Mouse (Mus musculus): Measurements from ENCODE around the gene Brms1l. TPM values are rescaled to one million over a fixed set of nuclear protein-coding genes. Genes with fewer than 3 reads are reported as not detected.

Brms1l gene
- polyA plus RNA-seq, 1 experiment: not detected

DNA sequence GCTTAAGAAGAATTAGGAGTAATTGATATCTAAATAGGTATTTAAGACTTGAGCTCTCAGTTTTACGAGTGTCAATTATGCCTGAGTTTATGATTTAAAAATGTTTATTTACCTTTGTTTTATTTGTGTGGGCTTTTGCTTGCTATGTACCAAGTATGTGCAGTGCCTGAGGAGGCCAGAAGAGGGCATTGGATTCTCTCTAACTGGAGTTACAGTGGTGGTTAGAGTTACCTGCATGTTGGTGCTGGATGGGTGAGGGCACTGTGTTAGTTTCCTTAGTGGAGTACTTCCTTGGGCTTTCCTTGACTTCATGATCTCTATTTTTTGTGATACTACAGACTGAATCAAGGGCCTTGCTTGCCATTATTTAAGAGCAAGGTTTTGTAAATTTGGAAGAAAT lies 10.6 kb downstream of the Brms1l start:
- Histone ChIP-seq H3K27ac (ENCODE audit: insufficient read depth, low read depth, low read length) (no peak overlapping the region), H3K4me1 (ENCODE audit: control insufficient read depth, insufficient read depth, low read length) (no peaks in the 10 kb centered on the region), H3K4me3 (ENCODE audit: insufficient read depth, low read depth, low read length) (no peak overlapping the region)
- WGBS: 61% methylated on average over 1 of the region's 1 CpGs
- TF ChIP-seq POLR2A (IDR thresholded peaks at IDR 0.05; ENCODE audit: insufficient read depth, low read depth, low read length) (no peak), CTCF (IDR thresholded peaks at IDR 0.05; ENCODE audit: insufficient read depth, low read depth, low read length) (no peak)

DNA sequence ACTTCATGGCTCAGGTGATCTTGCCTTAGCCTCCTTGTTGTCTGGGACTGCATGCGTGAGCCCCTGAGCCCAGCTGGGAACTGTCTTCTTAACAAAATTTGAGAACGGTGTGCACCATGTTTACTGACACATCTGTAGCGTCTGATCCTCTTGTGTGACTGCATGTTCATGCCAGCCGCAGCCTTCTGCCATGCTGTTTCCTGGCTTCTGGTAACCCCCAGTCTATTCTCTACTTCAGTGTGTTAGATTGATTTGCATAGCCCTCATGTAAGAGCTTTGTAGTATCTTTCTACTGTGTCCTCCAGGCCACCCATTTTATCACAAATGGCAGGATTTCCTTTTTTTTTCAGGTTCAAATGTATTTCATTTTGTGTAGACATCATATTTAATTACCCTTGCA lies 11.7 kb downstream of the Brms1l start:
- 98% methylated on average over 4 of the region's 4 CpGs for WGBS
- Histone ChIP-seq H3K27ac (ENCODE audit: insufficient read depth, low read depth, low read length) (no peak overlapping the region), H3K4me3 (ENCODE audit: insufficient read depth, low read depth, low read length) (no peak overlapping the region), H3K4me1 (ENCODE audit: control insufficient read depth, insufficient read depth, low read length) (no peaks in the 10 kb centered on the region)
- TF ChIP-seq CTCF (IDR thresholded peaks at IDR 0.05; ENCODE audit: insufficient read depth, low read depth, low read length) (no peak), POLR2A (IDR thresholded peaks at IDR 0.05; ENCODE audit: insufficient read depth, low read depth, low read length) (no peak)

DNA sequence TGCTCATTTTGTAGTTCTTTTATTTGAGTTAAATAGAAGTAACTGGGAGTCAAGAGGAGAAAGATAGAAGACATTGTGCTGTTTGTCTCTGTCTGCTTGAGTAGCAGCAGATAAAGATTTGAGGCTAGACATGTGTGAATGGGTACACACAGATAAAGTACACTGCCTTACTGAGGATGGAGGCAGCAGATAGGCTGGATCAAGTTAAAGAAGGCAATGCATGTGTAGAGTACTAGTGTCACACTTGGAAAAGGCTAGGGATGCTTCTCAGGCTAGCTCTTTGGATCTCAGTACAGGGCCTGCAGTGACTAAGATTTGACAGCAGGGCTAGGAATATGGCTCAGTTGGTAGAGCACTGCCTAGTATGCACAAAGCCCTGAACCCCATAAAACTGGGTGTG lies 14.5 kb downstream of the Brms1l start:
- TF ChIP-seq CTCF (IDR thresholded peaks at IDR 0.05; ENCODE audit: insufficient read depth, low read depth, low read length) (no peak), POLR2A (IDR thresholded peaks at IDR 0.05; ENCODE audit: insufficient read depth, low read depth, low read length) (no peak)
- Histone ChIP-seq H3K4me3 (ENCODE audit: insufficient read depth, low read depth, low read length) (no peak overlapping the region), H3K4me1 (ENCODE audit: control insufficient read depth, insufficient read depth, low read length) (no peaks in the 10 kb centered on the region), H3K27ac (ENCODE audit: insufficient read depth, low read depth, low read length) (no peak overlapping the region)

DNA sequence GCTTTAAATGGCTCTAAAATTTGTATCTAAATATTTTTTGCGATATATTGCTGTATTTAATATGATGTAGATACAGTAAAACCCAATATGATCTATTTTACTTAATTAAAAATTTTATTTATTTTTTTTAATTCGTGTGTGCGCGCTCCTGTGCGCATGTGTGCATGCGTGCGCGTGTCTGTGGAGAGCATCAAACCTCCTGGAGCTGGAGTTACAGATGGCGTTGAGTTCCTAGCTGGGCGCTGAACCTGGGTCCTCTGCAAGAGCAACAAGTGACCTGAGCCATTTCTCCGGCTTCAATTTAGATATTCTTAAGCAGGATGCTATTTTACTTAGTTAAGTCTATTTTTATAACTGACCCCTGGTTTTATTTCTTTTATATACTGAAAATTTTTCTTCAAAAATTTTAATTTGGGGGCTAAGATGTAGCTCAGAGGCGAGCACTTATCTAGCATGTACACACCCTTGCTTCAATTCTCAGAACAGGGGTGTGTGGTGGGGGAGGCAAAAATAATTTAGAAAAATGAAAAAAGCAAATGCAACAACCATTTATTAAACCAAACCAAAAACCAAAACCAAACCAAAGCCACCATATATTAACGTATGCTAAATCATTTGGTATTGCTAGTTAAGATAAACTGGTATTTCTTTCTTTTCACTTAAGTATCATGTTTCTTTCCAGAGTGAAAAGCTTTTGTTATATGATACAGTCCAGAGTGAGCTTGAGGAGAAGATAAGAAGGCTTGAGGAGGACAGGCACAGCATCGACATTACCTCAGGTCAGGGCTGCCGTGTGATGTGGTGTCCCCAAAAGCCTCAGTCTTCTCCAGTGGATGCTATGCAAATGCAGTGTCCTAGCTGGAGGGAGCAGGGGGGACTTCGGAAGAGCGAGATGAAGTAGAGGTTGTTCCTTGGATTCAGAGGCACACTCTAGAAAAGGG lies 23.6 kb downstream of the Brms1l start:
- 96% methylated on average over 17 of the region's 17 CpGs for WGBS
- Histone ChIP-seq H3K27ac (ENCODE audit: insufficient read depth, low read depth, low read length) (no peak overlapping the region), H3K4me1 (ENCODE audit: control insufficient read depth, insufficient read depth, low read length) (no peaks in the 10 kb centered on the region), H3K4me3 (ENCODE audit: insufficient read depth, low read depth, low read length) (no peak overlapping the region)
- TF ChIP-seq CTCF (IDR thresholded peaks at IDR 0.05; ENCODE audit: insufficient read depth, low read depth, low read length) (no peak), POLR2A (IDR thresholded peaks at IDR 0.05; ENCODE audit: insufficient read depth, low read depth, low read length) (no peak)

DNA sequence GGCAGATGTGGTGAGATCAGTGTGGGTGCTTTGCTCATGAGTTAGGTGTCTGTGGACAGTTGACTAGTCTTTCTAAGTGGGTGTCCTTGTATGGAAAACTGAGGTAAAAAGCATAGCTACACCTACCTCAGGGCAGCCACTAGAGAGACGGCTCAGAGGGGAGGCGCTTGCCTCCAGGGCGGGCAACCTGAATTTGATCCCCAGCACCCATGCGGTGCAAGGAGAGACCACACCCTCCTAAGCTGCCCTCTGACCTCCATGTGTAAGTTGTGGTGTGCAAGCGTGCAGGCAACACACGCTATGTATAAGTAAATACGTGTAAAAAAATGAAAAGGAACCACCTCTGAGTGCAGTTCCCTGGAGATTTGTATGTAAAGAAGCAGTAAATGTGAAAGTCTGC lies 24.5 kb downstream of the Brms1l start:
- 97% methylated on average over 7 of the region's 7 CpGs for WGBS
- Histone ChIP-seq H3K27ac (ENCODE audit: insufficient read depth, low read depth, low read length) (no peak overlapping the region), H3K4me3 (ENCODE audit: insufficient read depth, low read depth, low read length) (no peak overlapping the region), H3K4me1 (ENCODE audit: control insufficient read depth, insufficient read depth, low read length) (no peaks in the 10 kb centered on the region)
- no peak for TF ChIP-seq CTCF (IDR thresholded peaks at IDR 0.05; ENCODE audit: insufficient read depth, low read depth, low read length)
- no peak for TF ChIP-seq POLR2A (IDR thresholded peaks at IDR 0.05; ENCODE audit: insufficient read depth, low read depth, low read length)

DNA sequence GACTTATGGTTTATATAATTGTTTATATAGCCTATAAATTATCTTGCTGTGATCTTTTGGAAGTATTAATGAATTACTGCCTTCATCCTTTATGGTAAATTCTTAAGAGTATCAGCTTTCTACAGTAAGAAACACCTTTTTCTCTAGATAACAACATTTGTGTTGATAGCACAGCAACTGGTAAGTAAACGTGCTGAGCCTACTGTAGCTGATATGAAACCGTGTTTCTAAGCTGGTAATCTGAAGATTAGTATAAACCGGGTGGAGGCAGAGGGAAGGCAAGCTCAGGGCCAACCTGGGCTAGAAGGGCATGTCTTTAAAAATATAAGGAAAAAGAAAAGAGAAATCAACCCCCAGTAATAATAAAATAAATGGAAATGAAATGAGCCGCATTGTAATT lies 31.6 kb downstream of the Brms1l start:
- no peak overlapping the region for H3K27ac ChIP-seq (ENCODE audit: insufficient read depth, low read depth, low read length)
- no peak overlapping the region for H3K4me3 ChIP-seq (ENCODE audit: insufficient read depth, low read depth, low read length)
- 94% methylated on average over 4 of the region's 4 CpGs for WGBS
- no peaks in the 10 kb centered on the region for H3K4me1 ChIP-seq (ENCODE audit: control insufficient read depth, insufficient read depth, low read length)
- TF ChIP-seq POLR2A (IDR thresholded peaks at IDR 0.05; ENCODE audit: insufficient read depth, low read depth, low read length): no peak
- TF ChIP-seq CTCF (IDR thresholded peaks at IDR 0.05; ENCODE audit: insufficient read depth, low read depth, low read length): no peak

DNA sequence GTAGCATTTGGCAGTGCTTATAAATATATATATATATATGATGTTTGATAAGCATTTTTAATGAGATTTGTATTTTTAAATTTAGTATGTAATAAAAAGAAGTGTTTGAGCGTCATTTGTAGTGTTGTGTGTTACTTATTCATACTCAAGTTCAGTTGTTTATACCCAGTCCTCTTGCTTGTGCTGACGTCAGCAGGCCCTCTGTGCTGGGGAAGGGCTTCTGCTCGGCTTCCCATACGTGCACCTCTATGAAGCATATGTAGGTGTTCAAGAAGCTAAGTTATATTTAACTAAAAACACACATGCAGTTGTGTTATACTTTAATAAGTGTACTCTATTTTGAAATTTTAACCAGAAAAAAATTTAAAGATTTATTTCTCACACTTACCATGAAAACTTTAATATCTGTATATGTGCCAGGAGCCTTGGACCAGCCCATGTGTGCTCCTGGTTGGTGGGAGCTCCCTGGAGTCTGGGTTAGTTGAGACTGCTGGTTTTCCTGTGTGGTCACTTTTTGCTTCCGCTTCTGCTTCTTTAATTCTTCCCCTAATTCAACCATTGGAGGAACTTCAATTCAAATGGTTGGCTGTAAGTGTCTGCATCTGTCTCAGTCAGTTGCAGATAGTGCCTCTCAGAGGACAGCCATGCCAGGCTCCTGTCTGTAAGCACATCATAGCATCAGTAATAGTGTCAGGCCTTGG lies 33.6 kb downstream of the Brms1l start:
- no peak overlapping the region for H3K4me3 ChIP-seq (ENCODE audit: insufficient read depth, low read depth, low read length)
- 96% methylated on average over 5 of the region's 5 CpGs for WGBS
- H3K27ac ChIP-seq (ENCODE audit: insufficient read depth, low read depth, low read length): no peak overlapping the region
- TF ChIP-seq CTCF (IDR thresholded peaks at IDR 0.05; ENCODE audit: insufficient read depth, low read depth, low read length): no peak
- TF ChIP-seq POLR2A (IDR thresholded peaks at IDR 0.05; ENCODE audit: insufficient read depth, low read depth, low read length): no peak
- H3K4me1 ChIP-seq (ENCODE audit: control insufficient read depth, insufficient read depth, low read length): no peaks in the 10 kb centered on the region

DNA sequence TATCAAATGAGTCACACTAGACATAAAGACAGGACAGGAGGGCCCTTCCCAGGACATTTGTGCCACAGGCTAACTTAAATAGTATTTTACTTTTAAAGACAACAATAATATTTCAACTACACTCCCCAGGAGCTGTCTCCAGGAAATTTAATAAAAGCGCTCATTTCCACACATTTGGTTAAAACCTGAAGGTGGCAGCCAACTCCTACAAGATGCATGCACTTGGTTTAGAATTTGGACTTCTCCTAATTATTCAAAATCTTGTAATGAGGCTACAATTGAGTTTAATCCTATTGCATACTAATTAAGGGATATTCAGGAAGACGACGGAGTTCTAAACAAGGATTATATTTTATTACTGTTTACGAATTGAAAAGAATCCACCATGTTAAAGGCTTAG lies 49.3 kb downstream of the Brms1l start:
- H3K4me3 ChIP-seq (ENCODE audit: insufficient read depth, low read depth, low read length): no peak overlapping the region
- H3K27ac ChIP-seq (ENCODE audit: insufficient read depth, low read depth, low read length): no peak overlapping the region
- TF ChIP-seq CTCF (IDR thresholded peaks at IDR 0.05; ENCODE audit: insufficient read depth, low read depth, low read length): no peak
- no peak for TF ChIP-seq POLR2A (IDR thresholded peaks at IDR 0.05; ENCODE audit: insufficient read depth, low read depth, low read length)
- no peaks in the 10 kb centered on the region for H3K4me1 ChIP-seq (ENCODE audit: control insufficient read depth, insufficient read depth, low read length)
- WGBS: 16% methylated on average over 4 of the region's 4 CpGs

DNA sequence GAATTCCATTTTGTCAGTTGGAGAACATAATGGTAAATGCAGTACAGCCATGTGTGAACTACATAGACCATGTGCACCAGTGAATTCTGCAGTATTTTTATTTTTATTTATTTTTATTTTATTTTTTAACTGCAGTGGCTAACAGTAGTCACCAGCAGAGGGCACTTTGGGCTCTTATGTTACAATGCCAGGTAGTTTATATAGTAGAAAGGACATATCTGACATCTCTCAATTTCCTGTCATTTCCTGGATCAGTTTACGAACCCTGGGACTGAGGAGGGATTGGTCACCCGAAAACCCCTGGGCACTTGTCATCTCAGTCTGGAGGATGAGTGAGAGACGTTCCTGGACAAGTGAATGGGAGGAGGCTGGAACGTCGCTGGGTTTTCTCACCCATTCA lies 52.4 kb downstream of the Brms1l start:
- TF ChIP-seq POLR2A (IDR thresholded peaks at IDR 0.05; ENCODE audit: insufficient read depth, low read depth, low read length): no peak
- TF ChIP-seq CTCF (IDR thresholded peaks at IDR 0.05; ENCODE audit: insufficient read depth, low read depth, low read length): no peak
- H3K27ac ChIP-seq (ENCODE audit: insufficient read depth, low read depth, low read length): no peak overlapping the region
- no peak overlapping the region for H3K4me3 ChIP-seq (ENCODE audit: insufficient read depth, low read depth, low read length)
- WGBS: 25% methylated on average over 5 of the region's 5 CpGs
- no peaks in the 10 kb centered on the region for H3K4me1 ChIP-seq (ENCODE audit: control insufficient read depth, insufficient read depth, low read length)
